Mouse (Mus musculus) intestine, postnatal 0 days (tissue): ENCODE measurements at regions not wholly inside any gene's neighbourhood (a gene's known extent, or its start where the extent isn't known, plus 50 kb on each side); places are given as distances from the start of the nearest gene placed in this dataset.

Source experiments
- ATAC-seq: fragments of 200-750 bp; cut with Nextera tagmentation; 2 replicates; pipeline ENCODE4 v1.8.0; 2017; ENCODE audit warnings: mild to moderate bottlenecking, moderate TSS enrichment, moderate library complexity
- H3K27ac ChIP-seq: fragments of 300-500 bp; sonication (generic); 2 replicates; pipeline ENCODE4 v1.5.1; 2014; ENCODE audit warnings: mild to moderate bottlenecking, low read depth, low read length, moderate library complexity
- H3K27me3 ChIP-seq: fragments of 300-500 bp; sonication (generic); replicated peaks from 2 replicates; pipeline ENCODE4 v1.6.1; 2014; ENCODE audit warnings: low read length, mixed read lengths; ENCODE audit not compliant: control insufficient read depth, insufficient read depth
- H3K36me3 ChIP-seq: fragments of 300-500 bp; sonication (generic); 2 replicates; pipeline ENCODE4 v1.6.1; 2014; ENCODE audit warnings: mild to moderate bottlenecking, moderate library complexity; ENCODE audit not compliant: control insufficient read depth, insufficient read depth
- H3K4me1 ChIP-seq: fragments of 300-500 bp; sonication (generic); replicated peaks from 2 replicates; pipeline ENCODE4 v1.6.1; 2014; ENCODE audit warnings: antibody characterized with exemption, low read length, mixed read lengths; ENCODE audit not compliant: control insufficient read depth, insufficient read depth
- H3K4me2 ChIP-seq: fragments of 300-500 bp; sonication (generic); replicated peaks from 2 replicates; pipeline ENCODE4 v1.6.1; 2014; ENCODE audit warnings: low read depth, mild to moderate bottlenecking, moderate library complexity
- H3K4me3 ChIP-seq: fragments of 300-500 bp; sonication (generic); 2 replicates; pipeline ENCODE4 v1.5.1; 2014; ENCODE audit warnings: low read depth, low read length
- H3K9ac ChIP-seq: fragments of 300-500 bp; sonication (generic); 2 replicates; pipeline ENCODE4 v1.6.1; 2014; ENCODE audit warnings: mild to moderate bottlenecking, low read depth, low read length
- H3K9me3 ChIP-seq: fragments of 300-500 bp; sonication (generic); 2 replicates; pipeline ENCODE4 v1.6.1; 2016; ENCODE audit warnings: mixed run types; ENCODE audit not compliant: control insufficient read depth
- CTCF ChIP-seq: sonication (generic); IDR thresholded peaks from 2 replicates; pipeline ENCODE4 v1.5.1; 2016; ENCODE audit warnings: low read depth, mild to moderate bottlenecking, control low read depth, antibody characterized with exemption, moderate library complexity
- WGBS: fragments of 180-500 bp; shearing (Covaris S2); extraction: QIAGEN DNeasy Blood & Tissue Kit; methylation state at CpG from one replicate; pipeline ENCODE4 v1.1.7; 2014; 5-methylcytosine and 5-hydroxymethylcytosine counted together

DNA sequence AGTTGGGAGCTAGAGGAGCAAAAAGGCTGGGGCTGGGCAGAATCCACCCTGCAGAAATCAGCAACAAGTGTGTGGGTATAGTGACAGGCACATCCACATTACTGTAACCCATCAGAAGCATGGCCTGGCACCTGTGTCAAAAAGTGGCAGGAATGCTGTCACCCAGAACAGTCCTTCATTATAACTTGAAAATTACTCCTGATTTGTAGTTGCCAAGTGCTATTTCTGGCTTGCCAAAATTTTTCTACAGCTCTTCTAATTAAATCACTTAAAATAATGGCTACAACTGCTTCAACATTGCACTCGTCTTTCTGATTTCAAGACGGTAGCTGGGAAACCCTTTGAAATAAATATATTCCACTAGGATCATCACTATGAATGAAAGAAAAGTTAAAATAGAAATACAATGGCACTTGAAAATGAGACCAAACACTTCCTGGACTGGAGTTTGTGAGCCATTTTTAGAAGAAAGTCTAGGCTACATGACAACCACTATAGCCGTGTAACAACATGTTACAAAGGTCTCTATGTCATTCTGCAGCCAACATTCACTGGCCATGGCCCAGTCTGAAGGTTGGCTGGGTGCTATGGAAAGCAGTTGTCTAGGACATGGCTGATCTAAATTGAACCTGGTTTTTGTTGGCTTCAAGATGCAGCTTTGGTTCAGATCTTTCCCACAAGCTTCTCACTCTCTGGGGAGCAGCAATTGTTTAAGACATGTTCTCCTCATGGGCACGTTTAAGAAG lies 190.6 kb upstream of the Tapt1 start:
- TF ChIP-seq CTCF = no peak
- Histone ChIP-seq H3K27me3 (no peaks in the 10 kb centered on the region), H3K9me3 (no peaks in the 10 kb centered on the region), H3K4me1 (no peaks in the 10 kb centered on the region), H3K4me3 (no peak overlapping the region), H3K27ac (no peak overlapping the region), H3K36me3 (no peaks in the 10 kb centered on the region), H3K9ac (no peak overlapping the region), H3K4me2 (no peak overlapping the region)
- no peak for ATAC-seq
- 80% methylated on average over 4 of the region's 4 CpGs for WGBS

DNA sequence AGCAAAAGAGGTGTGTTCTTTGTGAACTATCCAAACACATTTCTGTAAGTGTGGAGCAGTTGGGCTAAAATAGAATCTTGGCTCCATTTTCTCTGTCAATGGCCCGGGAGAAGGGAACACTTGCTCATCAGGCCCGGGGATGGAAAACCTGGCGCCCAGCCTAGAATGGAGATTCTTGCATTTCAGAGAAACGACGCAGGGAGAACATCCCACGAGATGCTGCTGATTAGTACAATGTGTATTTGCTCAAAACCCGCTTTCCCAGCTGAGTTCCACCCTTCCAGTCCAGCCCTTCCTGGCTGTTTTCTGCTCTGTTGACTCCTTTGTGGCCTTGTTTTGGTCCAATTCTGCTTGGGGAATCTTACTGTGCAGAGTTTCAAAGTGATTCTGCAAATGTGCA lies 188.0 kb upstream of the Tapt1 start:
- no peak overlapping the region for H3K27ac ChIP-seq
- no peaks in the 10 kb centered on the region for H3K36me3 ChIP-seq
- H3K9ac ChIP-seq = no peak overlapping the region
- H3K4me3 ChIP-seq = no peak overlapping the region
- ATAC-seq = no peak
- TF ChIP-seq CTCF = no peak
- no peak overlapping the region for H3K4me2 ChIP-seq
- H3K4me1 ChIP-seq = no peaks in the 10 kb centered on the region
- H3K9me3 ChIP-seq = no peaks in the 10 kb centered on the region
- no peaks in the 10 kb centered on the region for H3K27me3 ChIP-seq
- 41% methylated on average over 7 of the region's 7 CpGs for WGBS

DNA sequence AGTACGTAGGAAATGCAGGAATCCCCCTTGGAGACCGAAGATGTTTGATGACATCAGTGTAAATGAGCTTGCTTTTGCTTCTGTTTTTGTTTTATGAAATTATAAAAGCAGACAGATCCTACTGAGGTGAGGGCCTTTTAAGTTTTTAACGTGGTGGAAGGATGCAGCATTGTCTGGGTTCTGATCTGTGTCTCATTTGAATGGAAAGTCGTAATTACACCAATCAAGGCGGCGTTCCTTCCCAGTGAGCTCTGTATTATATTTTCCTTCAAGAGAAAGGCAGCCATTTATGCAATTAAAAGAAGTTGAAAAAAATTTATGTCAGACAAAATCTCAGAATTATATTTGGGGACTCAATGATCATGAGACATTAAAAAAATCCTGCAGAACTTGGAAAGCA lies 176.9 kb upstream of the Tapt1 start:
- no peaks in the 10 kb centered on the region for H3K27me3 ChIP-seq
- no peak overlapping the region for H3K9ac ChIP-seq
- H3K4me1 ChIP-seq = no peaks in the 10 kb centered on the region
- H3K4me2 ChIP-seq = no peak overlapping the region
- TF ChIP-seq CTCF = no peak
- H3K36me3 ChIP-seq = no peaks in the 10 kb centered on the region
- H3K9me3 ChIP-seq = no peaks in the 10 kb centered on the region
- 80% methylated on average over 6 of the region's 6 CpGs for WGBS
- H3K4me3 ChIP-seq = no peak overlapping the region
- H3K27ac ChIP-seq = no peak overlapping the region
- ATAC-seq = no peak

DNA sequence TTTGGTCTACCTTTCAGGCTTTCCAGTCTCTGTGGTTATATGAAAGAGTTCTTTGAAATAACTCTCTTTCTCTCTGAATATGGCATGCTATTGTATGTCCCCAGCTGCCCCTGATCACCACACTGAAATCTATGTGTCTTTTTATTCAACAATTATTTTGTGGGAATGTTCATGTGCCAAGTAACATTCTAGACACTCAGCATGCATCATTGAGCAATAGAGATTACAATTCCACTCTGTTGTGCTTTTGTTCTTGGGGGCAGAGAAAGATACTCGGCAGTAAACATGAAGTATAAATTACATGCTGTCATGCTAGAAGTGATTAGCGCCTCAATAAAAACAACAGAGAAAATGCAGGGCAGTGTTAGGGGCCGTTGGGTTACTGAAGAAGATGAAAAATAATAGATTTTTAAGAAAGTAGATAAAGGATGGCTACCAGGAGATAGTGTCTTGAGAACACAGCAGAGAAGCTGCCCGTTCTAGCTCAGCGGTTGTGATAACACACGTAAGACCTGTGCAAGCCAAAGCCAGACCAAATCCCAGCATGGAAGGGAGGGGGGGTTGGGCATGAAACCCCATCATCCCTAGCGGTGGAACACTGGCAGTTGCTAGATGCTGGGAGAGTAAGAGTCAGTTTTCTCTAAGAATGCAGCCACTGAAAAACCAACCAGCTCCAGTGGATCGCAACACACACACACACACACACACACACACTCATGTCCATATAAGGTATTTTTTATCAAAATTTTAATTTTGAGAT lies 174.3 kb upstream of the Tapt1 start:
- Histone ChIP-seq H3K4me1 (no peaks in the 10 kb centered on the region), H3K27me3 (no peaks in the 10 kb centered on the region), H3K27ac (no peak overlapping the region), H3K4me3 (no peak overlapping the region), H3K9ac (no peak overlapping the region), H3K9me3 (no peaks in the 10 kb centered on the region), H3K36me3 (no peaks in the 10 kb centered on the region), H3K4me2 (no peak overlapping the region)
- WGBS = 79% methylated on average over 8 of the region's 8 CpGs
- no peak for ATAC-seq
- no peak for TF ChIP-seq CTCF

GRCm38 (mm10) chr5:44387237-44387810 lies 160.9 kb upstream of the Tapt1 start:
- Histone ChIP-seq H3K4me1 (no peaks in the 10 kb centered on the region), H3K9ac (no peak overlapping the region), H3K27ac (no peak overlapping the region), H3K4me3 (no peak overlapping the region), H3K4me2 (no peak overlapping the region), H3K27me3 (no peaks in the 10 kb centered on the region), H3K36me3 (no peaks in the 10 kb centered on the region), H3K9me3 (no peaks in the 10 kb centered on the region)
- no peak for TF ChIP-seq CTCF
- WGBS = 52% methylated on average over 6 of the region's 6 CpGs
- no peak for ATAC-seq

- no peak overlapping the region for H3K4me3 ChIP-seq
- H3K36me3 ChIP-seq = no peaks in the 10 kb centered on the region
- 47% methylated on average over 6 of the region's 6 CpGs for WGBS
- H3K4me2 ChIP-seq = no peak overlapping the region
- ATAC-seq = no peak
- H3K27ac ChIP-seq = no peak overlapping the region
- no peaks in the 10 kb centered on the region for H3K9me3 ChIP-seq
- no peaks in the 10 kb centered on the region for H3K4me1 ChIP-seq
- no peaks in the 10 kb centered on the region for H3K27me3 ChIP-seq
- TF ChIP-seq CTCF = no peak
- no peak overlapping the region for H3K9ac ChIP-seq
Measured at GRCm38 (mm10) chr5:44386176-44386575, 159.8 kb upstream of the Tapt1 start.
